Mouse (Mus musculus) spleen, postnatal 36 days (tissue): ENCODE measurements around the gene Espn.

Experiments
- DNase-seq, 2 experiments: peaks; one replicate each; pipeline ENCODE4 v3.0.0; 2022; ENCODE audit warnings: low spot score in 2 of 2, mixed read lengths in 1 of 2

Gene Espn

DNA sequence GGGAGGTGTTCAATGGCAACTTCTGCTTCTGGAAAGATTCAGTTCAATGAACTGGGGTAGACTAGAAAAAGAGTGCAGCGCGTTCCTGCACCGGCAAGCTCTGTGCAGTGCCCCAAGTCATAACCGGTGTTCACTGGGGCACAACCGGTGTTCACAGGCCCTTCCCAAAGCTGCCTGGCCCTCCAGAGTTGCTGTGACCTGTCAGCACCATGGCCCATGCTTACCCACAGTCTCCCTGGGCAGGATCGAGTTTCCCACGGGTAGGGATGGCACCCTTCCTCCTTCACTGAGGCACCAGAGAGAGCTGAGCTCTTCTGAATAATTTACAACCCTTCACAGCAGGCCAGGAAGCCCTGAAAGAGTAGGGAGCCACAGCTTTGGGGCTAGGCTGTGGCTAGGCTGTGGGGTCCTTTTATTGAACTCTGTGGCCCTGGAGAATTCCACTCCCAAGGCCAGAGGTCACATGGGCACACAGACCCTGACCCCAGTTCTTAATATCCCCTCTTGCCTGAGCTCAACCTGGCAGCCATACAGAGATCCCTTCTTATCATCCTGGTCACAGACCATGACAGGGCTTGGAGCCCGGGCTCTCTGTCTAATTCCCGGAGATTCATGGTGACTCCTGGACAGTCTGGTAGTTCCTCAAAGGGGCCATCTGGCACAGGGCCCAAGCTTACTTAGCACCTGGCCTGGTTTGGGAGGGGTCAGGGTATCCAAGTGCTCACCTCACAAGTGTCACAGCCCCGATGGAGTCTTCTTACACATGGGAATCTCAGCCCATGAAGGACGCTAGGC is 5.9 kb downstream of the Espn start:
- DNase-seq = no peak

GRCm38 (mm10) chr4:152145473-152145872 is 6.7 kb downstream of the Espn start:
- no peak for DNase-seq

DNA sequence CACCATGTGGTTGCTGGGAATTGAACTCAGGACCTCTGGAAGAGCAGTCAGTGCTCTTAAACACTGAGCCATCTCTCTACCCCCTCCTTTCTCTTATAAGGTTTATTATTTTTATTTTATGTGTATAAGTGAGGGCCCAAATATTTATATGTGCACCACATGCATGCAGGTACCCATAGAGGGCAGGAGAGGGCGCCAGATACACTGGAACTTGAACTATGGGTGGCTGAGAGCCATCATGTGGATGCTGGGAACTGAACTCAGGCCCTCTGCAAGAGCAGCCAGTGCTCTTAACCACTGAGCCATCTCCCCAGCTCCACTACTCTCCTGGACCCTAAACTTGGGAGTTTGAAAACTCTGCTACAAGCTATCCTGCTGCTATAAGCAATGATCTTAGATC is 8.5 kb downstream of the Espn start:
- DNase-seq = no peak

GRCm38 (mm10) chr4:152141521-152142135 is 10.5 kb downstream of the Espn start:
- no peak for DNase-seq

DNA sequence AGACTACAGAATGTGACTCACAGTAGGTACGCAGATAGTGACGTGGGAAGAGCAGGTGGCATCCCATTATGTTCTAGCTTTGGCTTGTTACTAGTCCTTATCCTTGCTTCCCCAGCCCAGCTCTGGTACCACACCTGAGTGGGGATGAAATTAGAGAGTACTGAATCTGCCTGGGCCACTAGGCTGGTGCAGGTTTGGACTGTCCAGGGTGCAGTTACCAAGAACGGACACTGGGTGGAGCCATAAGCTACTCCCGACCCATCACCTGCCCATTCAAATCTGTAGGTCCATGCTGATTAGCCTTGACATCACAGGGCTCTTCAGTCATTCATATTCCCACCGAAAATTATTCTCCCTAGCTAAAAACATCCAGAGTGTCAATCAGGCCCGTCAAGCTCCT is 11.7 kb downstream of the Espn start:
- DNase-seq = no peak

GRCm38 (mm10) chr4:152138497-152139260 is 13.5 kb downstream of the Espn start:
- DNase-seq = peak; percentile 86 to 87

- DNase-seq = no peak
These were observed 15.3 kb downstream of the Espn start for GRCm38 (mm10) chr4:152136876-152137250.

- no peak for DNase-seq
These were observed 15.9 kb downstream of the Espn start for GRCm38 (mm10) chr4:152136112-152136875.

DNA sequence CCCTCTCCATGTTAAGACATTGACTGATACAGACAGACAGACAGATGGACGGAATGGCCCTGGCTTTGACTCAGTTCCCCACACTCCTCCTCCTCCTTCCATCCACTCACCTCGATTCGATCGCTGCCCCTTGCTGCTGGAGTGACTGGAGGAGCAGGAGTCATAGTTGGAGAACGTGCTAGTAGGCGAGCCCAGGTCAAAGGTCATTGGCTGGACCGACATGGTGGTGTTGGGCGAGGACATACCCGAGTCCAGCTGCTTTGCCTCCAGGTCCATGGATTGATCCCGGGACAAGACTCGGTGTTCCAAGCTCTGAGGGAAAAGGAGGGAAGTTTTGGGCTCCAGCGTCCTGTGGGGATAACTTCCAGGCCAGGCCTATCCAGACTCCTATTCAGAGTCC is 16.8 kb downstream of the Espn start:
- DNase-seq = no peak

DNA sequence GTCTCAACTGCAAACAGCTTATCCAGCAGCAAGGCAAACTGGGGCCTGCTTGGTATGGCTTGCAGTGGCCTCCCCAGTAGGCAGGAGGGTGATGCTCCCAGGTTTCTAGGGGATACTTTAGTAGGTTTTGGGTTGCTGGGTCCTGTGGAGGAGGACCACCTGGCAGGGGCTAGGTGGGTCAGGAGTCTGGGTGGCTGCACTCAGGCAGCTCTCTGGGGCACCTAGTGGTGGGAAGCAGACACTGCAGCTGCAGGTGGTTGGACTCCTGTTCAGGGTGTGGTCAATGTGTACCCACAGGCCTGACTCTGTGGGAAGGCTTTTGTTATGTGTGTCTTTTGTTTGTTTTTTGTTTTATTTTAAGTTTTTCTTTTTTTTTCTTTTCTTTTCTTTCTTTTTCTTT is 17.7 kb downstream of the Espn start:
- DNase-seq = peak; percentile 51 to 55

- DNase-seq = no peak
These were observed 19.0 kb downstream of the Espn start for GRCm38 (mm10) chr4:152133213-152133612.

- no peak for DNase-seq
These were observed 19.4 kb downstream of the Espn start for GRCm38 (mm10) chr4:152132772-152133169.

DNA sequence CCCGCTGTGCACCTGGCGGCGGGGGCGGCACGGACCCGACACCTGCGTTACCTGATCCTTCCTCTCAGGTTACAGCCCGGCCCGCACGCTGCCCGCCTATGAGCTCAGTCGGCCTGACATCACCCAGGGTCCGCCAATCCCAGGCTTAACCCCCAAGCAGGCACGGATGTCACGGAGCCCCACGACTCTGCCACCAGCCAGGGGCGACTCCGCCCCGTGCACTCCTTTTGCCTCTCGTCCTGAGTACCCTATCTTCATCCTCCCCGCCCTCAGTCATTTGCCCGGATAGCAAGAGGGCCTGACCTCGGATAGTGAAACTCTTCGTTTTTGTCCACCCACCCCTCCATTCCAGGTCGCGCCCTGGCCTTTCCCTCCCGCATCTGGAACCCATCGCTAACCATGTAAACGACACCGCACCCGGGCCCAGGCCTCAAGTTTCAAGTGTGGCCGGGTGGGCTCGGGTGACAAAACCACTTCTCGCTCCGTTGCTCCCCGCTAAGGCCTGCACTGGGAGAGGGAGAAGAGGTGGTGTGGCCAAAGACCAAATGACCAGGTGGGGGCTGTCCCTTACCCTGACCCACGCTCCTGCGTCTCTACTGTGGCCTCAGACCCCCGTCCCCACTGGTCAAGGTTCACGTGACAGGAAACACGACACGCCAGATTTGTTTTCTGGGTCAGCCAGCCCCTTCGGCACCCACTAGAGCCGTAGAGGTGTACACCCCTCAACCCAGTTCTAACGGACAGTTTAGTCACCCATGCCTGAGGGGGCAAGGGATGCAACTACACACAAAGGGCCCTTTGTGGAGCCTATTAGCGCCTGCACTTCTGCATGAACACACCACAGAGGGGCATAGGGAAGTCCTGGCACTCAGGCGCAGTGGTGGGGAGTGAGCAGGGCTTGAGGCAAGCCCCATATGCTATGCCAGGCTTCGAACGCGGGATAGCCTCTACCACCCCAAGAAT is 20.1 kb downstream of the Espn start:
- no peak for DNase-seq

GRCm38 (mm10) chr4:152130771-152131653 is 21.2 kb downstream of the Espn start:
- DNase-seq = peak; percentile 38 to 47

DNA sequence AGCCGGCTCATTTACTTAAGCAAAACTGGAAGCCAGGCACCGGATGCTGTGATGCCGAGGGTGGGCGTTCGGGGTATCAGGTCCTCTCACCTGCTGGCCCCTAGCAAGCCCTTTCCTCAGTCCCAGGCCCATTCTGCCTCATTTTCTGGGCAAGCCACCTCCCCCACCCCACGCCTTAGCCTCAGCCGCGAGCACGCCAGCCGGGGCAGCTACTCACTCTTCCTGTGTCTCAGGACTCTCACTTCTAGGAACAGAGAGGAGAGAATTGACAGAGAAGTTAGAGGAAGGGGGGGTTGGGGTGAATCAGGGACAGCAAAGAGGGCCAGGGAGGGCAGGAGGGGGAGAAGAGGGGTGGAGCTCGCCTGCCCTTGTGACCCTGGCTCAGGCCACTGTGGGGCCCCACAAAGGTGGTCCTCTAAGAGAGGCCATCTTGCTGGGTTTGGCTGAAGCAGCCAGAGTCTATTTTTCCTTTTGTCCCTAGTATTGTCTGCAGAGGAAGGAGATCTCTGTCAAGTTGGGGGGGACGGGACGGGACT is 22.7 kb downstream of the Espn start:
- no peak for DNase-seq

GRCm38 (mm10) chr4:152128784-152129183 is 23.4 kb downstream of the Espn start:
- no peak for DNase-seq

- no peak for DNase-seq
These were observed 24.3 kb downstream of the Espn start for GRCm38 (mm10) chr4:152127884-152128283.

GRCm38 (mm10) chr4:152126026-152126920 is 25.9 kb downstream of the Espn start:
- DNase-seq = no peak
